Mouse (Mus musculus) stomach, postnatal 0 days (tissue): ENCODE measurements at regions not wholly inside any gene's neighbourhood (a gene's known extent, or its start where the extent isn't known, plus 50 kb on each side); places are given as distances from the start of the nearest gene placed in this dataset.

Source experiments
- ATAC-seq: fragments of 200-750 bp; cut with Nextera tagmentation; 2 replicates; pipeline ENCODE4 v1.8.0; 2017; ENCODE audit not compliant: low FRiP score, low TSS enrichment
- DNase-seq: peaks from one replicate; pipeline ENCODE4 v3.0.0-alpha.2; 2016; ENCODE audit warnings: low spot score
- H3K27ac ChIP-seq: fragments of 300-500 bp; sonication (generic); replicated peaks from 2 replicates; pipeline ENCODE4 v1.5.1; 2014; ENCODE audit warnings: mild to moderate bottlenecking, control low read depth
- H3K27me3 ChIP-seq: fragments of 300-500 bp; sonication (generic); 2 replicates; pipeline ENCODE4 v1.6.1; 2014; ENCODE audit warnings: low read length; ENCODE audit not compliant: control insufficient read depth, insufficient read depth
- H3K36me3 ChIP-seq: fragments of 300-500 bp; sonication (generic); 2 replicates; pipeline ENCODE4 v1.6.1; 2014; ENCODE audit warnings: low read length, mixed read lengths; ENCODE audit not compliant: control insufficient read depth, insufficient read depth
- H3K4me1 ChIP-seq: fragments of 300-500 bp; sonication (generic); replicated peaks from 2 replicates; pipeline ENCODE4 v1.6.1; 2014; ENCODE audit warnings: antibody characterized with exemption; ENCODE audit not compliant: control insufficient read depth, insufficient read depth
- H3K4me2 ChIP-seq: fragments of 300-500 bp; sonication (generic); replicated peaks from 2 replicates; pipeline ENCODE4 v1.6.1; 2014; ENCODE audit warnings: low read depth, mild to moderate bottlenecking, control low read depth, moderate library complexity
- H3K4me3 ChIP-seq: fragments of 300-500 bp; sonication (generic); 2 replicates; pipeline ENCODE4 v1.5.1; 2014; ENCODE audit warnings: low read depth, low read length, control low read depth
- H3K9ac ChIP-seq: fragments of 300-500 bp; sonication (generic); 2 replicates; pipeline ENCODE4 v1.6.1; 2014; ENCODE audit warnings: mild to moderate bottlenecking, low read length, control low read depth, mixed read lengths
- H3K9me3 ChIP-seq: fragments of 300-500 bp; sonication (generic); 2 replicates; pipeline ENCODE4 v1.6.1; 2016; ENCODE audit warnings: low read length; ENCODE audit not compliant: control insufficient read depth
- CTCF ChIP-seq: IDR thresholded peaks from 2 replicates; pipeline ENCODE4 v1.5.1; 2016; ENCODE audit warnings: antibody characterized with exemption, low read depth, mild to moderate bottlenecking, moderate library complexity
- EP300 ChIP-seq: optimal IDR thresholded peaks from 2 replicates; pipeline ENCODE3; 2016; ENCODE audit warnings: antibody characterized with exemption
- WGBS: fragments of 180-500 bp; shearing (Covaris S2); extraction: QIAGEN DNeasy Blood & Tissue Kit; methylation state at CpG from one replicate; pipeline ENCODE4 v1.1.7; 2014; 5-methylcytosine and 5-hydroxymethylcytosine counted together

DNA sequence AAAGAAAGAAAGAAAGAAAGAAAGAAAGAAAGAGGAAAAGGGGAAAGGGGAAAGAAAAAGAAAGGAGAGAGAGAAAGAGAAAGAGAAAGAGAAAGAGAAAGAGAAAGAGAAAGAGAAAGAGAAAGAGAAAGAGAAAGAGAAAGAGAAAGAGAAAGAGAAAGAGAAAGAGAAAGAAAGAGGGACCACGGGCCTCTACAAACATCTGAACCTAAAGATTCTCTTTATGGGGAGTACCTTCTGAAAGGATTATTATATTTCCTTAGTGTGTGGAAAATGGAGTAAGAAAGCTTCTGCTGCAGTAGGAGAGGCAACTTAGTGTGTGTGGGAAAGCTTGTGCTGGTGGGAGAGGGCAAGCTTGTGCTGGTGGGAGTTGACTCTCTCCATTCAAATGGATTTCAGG is 147.1 kb downstream of the Cth start:
- WGBS: 92% methylated on average over 1 of the region's 1 CpGs
- Histone ChIP-seq H3K27ac (no peak overlapping the region), H3K27me3 (no peaks in the 10 kb centered on the region), H3K9me3 (no peaks in the 10 kb centered on the region), H3K9ac (no peak overlapping the region), H3K4me3 (no peak overlapping the region), H3K4me1 (no peaks in the 10 kb centered on the region), H3K4me2 (no peak overlapping the region), H3K36me3 (no peaks in the 10 kb centered on the region)
- TF ChIP-seq CTCF (no peak), EP300 (no peak)
- ATAC-seq (no peak), DNase-seq (no peak)

DNA sequence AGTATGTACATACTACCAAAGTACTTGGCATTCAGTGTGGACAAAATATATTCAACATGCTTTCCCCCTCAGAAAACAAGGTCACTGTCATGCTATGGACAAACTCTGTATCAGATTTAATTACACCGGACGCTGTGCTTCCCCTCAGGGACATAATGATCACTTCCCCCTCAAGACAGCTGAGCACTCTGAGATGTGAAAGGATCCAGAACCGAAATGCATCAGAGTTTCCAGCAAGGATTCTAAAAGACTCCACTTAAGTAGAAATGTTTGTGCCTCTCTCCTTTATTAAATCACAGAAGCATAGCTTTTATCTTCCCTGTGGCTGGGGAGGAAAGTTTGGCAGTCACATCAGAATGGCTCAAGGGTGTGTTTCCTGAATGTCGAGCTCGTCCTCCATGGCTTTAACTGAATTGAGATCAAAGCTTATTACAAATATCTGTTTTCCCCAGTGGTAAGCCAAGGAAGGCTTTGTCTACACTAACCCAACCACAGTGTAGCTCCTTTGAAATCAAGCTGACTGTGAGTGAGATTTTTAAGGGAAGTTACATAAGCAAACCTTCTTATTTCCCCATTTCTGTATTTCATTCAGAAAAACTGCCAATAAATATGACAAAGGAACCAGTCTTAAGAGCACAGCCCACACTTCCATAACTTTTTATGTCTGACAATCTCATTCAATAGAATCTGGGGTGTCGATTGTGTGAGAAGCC is 161.2 kb downstream of the Cth start:
- DNase-seq (no peak), ATAC-seq (no peak)
- Histone ChIP-seq H3K27ac (no peak overlapping the region), H3K9ac (no peak overlapping the region), H3K4me1 (no peaks in the 10 kb centered on the region), H3K36me3 (no peaks in the 10 kb centered on the region), H3K9me3 (no peaks in the 10 kb centered on the region), H3K27me3 (no peaks in the 10 kb centered on the region), H3K4me3 (no peak overlapping the region), H3K4me2 (no peak overlapping the region)
- TF ChIP-seq EP300: no peak
- TF ChIP-seq CTCF: no peak
- WGBS: 19% methylated on average over 6 of the region's 6 CpGs

DNA sequence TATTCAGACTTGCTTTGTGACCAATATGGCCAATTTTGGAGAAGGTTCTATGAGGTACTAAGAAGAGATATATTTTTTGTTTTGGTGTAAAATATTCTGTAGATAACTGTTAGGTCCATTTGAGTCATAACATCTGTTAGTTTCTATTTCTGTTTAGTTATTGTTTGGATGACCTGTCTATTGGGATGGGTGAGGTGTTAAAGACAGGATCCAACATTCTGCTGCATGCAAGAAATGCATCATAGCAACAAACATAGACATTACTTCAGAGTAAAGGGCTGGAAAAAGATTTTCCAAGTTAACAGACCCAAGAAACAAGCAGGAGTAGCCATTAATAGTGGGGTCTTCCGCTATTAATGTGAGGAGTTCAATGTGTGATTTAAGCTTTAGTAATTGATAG is 165.0 kb downstream of the Cth start:
- DNase-seq (no peak), ATAC-seq (no peak)
- Histone ChIP-seq H3K4me3 (no peak overlapping the region), H3K9ac (no peak overlapping the region), H3K27ac (no peak overlapping the region), H3K36me3 (no peaks in the 10 kb centered on the region), H3K9me3 (no peaks in the 10 kb centered on the region), H3K4me2 (no peak overlapping the region), H3K4me1 (no peaks in the 10 kb centered on the region), H3K27me3 (no peaks in the 10 kb centered on the region)
- TF ChIP-seq CTCF: no peak
- no peak for TF ChIP-seq EP300
- WGBS: 85% methylated on average over 1 of the region's 1 CpGs

- Histone ChIP-seq H3K9me3 (no peaks in the 10 kb centered on the region), H3K36me3 (no peaks in the 10 kb centered on the region), H3K4me1 (no peaks in the 10 kb centered on the region), H3K27me3 (no peaks in the 10 kb centered on the region), H3K4me3 (no peak overlapping the region), H3K4me2 (no peak overlapping the region), H3K9ac (no peak overlapping the region), H3K27ac (no peak overlapping the region)
- TF ChIP-seq EP300 (no peak), CTCF (no peak)
- ATAC-seq (no peak), DNase-seq (no peak)
- WGBS: 69% methylated on average over 4 of the region's 4 CpGs
These were observed 170.1 kb downstream of the Cth start for GRCm38 (mm10) chr3:157754826-157755225.

DNA sequence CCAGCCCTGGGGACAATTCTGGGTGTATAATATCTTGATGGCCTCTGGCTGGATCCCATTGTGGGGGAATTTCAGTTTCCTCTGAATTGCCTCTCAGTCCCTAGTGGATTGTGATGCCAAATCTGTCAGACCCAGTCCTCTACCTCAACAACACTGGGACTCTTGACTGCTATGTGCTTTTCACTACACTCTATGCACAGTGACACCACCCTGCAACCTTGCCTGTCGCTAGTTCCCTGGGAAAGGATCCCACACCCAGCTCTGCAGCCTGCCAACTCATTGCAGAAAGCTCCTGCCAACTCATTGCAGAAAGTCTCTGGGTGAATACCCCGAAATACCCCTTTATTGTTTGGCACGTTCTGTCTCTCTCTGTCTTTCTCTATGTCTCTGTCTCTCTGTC is 174.6 kb downstream of the Cth start:
- DNase-seq: no peak
- Histone ChIP-seq H3K4me2 (no peak overlapping the region), H3K9me3 (no peaks in the 10 kb centered on the region), H3K27me3 (no peaks in the 10 kb centered on the region), H3K9ac (no peak overlapping the region), H3K4me1 (no peaks in the 10 kb centered on the region), H3K27ac (no peak overlapping the region), H3K4me3 (no peak overlapping the region), H3K36me3 (no peaks in the 10 kb centered on the region)
- 68% methylated on average over 3 of the region's 3 CpGs for WGBS
- TF ChIP-seq EP300 (no peak), CTCF (no peak)
- no peak for ATAC-seq

DNA sequence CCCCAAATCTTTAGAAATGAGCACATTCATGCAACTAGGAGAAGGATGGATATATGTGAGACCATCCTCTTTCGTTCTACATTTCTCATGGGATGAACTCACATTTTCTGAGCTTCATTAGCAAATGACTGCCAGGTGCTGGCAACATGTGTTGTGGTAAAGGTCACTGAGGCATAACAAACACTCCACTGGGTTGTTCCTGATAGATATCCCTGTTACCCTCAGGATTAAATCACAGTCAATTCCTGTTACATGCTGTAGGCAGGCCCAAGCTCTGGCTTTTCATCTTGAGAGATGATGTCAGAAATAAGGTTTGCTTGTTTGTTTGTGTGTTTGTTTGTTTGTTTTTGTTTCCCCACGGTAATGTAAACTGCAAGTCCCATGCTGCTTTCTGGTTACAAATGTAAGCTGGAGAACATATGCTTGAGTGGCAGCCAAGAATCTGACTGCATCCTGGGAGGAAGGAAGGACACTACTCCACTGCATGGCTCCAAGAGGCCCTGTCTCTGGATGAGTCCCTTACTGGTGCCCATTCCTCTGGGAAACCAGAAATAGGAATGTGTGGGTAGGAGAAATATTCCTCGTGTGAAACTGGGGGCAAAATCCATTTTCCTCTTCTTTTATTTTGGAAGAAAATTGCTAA is 176.4 kb downstream of the Cth start:
- Histone ChIP-seq H3K27me3 (no peaks in the 10 kb centered on the region), H3K4me3 (no peak overlapping the region), H3K4me2 (no peak overlapping the region), H3K36me3 (no peaks in the 10 kb centered on the region), H3K9ac (no peak overlapping the region), H3K4me1 (no peaks in the 10 kb centered on the region), H3K9me3 (no peaks in the 10 kb centered on the region), H3K27ac (no peak overlapping the region)
- DNase-seq (no peak), ATAC-seq (no peak)
- WGBS: 55% methylated on average over 3 of the region's 3 CpGs
- TF ChIP-seq EP300 (no peak), CTCF (no peak)
